Mouse (Mus musculus) inflammation-experienced regulatory T-cells, adult 6 months (primary cell): ENCODE data around the gene Arl14. TPM values are rescaled to one million over a fixed set of nuclear protein-coding genes. Genes with fewer than 3 reads are reported as not detected.
A peak's percentile ranks its signal among the peaks of the same experiment; 100 is the strongest.

Experiments used
- ATAC-seq: one replicate; pipeline ENCODE4 v1.8.0; 2017
- polyA plus RNA-seq, 3 experiments: library from polyadenylated mRNA; unstranded; fragments of 100-300 nt; shearing (Covaris generic); gene quantifications; one replicate each; pipeline ENCODE4 v1.2.1; 2017

Gene Arl14
- not detected for polyA plus RNA-seq

DNA sequence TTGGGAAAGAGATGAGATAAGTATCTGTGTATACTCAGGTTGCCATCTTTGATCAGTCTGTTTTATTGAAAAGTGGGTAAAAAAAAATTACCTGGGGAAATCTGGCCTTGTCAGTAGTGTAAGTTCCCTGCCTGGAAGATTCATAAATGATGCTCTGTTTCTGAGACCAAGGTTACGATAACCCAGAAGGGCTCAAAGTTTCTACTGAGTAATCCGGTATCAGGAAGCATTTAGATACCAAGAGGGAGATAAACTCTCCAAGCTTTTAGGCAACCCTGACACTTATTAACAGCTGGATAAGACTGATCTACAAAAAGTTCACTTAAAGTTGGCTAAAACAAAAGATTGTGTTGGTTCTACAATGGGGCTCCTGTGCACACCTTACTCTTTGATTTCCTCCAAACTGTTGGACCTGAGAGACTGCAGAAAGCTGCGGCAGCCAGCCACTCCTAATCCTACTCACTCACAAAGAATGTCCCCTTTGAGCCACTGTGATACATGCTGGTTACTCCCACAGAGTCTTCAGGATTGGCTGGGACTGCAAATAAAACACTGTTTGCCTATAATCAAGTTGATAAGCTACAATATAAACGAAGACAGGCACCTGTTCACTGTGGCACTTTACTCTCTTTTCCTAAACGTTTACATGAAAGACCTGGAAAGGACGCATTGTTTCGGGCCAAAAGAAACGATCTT lies at the start of gene Arl14:
TSS of gene Arl14 (plus strand) at position 614 of the 696 bp plus-strand sequence.
- ATAC-seq, result no peak

DNA sequence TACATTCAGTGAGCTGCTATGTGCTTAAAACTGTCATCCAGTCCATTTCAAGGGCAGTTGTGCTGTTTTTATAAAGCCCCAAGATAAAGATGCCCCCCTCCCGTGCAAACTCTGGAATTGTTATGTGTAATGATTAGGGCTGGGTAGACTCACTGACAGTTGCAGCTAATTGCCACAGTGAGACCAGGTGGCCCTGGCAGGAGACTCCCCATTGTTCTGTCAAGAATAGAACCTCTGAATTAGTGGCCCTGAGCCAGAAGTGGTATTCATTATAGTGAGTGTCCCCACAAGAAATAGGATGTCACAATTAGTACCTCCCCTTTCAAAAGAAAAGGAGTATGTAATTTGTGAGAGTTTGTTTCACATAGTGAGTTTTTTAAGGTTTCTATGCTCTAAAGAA lies 47.0 kb upstream of the Arl14 start:
- ATAC-seq, result no peak

DNA sequence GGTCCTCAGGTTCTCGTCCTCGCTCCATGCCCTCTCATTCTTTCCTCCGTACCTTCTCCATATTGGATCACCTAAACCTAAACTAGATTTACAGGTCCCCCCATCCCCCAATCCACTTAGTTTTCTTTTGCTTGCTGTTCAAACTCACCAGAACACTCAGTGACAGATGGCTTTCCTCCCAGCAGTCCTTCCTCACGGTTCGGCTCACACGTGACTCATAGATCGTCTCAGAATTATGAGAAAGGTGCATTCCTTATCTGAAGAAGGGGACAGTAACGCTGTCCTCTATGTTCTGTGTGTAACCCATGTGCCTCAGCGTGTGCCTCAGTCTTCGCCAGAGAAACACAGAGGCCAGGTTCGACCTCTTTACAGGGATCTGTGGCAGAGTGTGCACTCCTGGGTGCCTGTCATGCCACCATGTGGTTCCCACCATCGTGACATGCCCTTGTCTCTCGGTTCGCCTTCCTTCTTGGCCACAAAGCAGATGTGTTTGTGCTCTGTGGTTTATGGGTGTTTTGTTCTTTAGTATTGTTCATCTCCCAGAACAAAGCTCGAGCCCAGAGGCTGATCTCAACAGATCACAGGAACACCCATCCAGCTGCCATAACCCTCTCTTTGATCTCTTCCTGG lies 44.9 kb upstream of the Arl14 start:
- ATAC-seq, result peak; percentile 85

DNA sequence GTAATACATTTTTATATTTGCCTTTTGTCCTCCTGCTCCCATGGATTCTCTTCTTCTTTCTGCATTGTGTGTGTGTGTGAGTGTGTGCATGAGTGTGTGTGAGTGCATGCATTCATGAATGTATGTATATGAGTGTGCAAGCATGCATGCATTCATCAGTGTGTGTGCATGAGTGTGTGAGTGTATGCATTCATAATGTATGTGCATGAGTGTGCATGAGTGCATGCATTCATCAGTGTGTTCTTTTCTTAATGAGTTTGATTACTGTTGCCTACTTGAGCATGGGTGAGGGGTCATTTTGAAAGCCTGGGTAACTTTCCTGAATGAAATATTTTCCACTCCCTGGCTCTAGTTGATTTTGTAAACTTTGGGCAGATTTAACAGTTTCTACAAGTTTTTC lies 44.3 kb upstream of the Arl14 start:
- no peak for ATAC-seq

DNA sequence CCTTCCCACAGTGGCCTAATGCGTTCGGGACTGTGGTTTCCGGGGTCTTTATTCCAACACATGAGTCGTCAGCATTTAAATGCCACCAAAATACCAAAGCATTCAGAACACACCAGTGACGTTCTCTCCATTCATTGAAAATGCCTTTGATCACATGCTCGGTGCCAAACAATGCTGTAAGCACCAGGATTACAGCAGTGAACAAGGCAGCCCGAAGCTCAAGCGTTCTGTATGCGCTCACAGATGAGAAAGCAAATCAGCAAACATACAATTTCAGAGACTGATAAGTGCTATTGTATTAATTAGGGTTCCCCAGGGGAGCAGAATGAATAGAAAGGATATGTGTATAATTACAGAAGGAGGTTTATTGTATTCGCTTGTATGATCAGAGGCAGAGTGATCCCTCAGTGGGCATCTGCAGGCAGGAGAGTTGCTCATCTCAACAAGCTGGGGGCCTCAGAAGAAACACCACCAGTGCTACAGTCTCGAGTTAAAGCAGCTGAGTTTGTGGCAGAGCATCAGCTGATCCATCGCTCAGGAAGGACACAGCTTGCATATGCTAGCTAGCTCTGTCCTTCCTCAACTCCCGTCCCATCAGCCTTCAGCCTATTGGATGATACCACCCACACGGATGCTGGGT lies 43.7 kb upstream of the Arl14 start:
- ATAC-seq, result no peak

DNA sequence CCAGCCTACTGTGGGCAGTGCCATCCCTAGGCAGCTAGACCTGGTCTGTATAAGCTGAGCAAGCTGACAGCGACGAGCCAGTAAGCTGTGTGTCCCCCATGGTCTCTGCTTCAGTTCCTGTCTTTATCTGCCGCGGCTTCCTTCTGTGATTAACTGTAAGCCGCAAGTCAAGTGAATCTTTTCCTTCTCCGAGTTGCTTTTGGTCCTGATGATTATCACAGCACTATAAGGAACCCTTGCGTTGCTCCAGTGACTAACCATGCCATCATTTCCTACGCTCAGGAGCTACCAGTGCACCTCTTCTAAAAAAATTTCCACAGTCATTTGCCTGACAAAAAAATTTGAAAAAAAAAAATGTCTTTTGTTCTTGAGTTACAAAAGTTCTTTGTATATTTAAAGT lies 40.7 kb upstream of the Arl14 start:
- ATAC-seq, result no peak

DNA sequence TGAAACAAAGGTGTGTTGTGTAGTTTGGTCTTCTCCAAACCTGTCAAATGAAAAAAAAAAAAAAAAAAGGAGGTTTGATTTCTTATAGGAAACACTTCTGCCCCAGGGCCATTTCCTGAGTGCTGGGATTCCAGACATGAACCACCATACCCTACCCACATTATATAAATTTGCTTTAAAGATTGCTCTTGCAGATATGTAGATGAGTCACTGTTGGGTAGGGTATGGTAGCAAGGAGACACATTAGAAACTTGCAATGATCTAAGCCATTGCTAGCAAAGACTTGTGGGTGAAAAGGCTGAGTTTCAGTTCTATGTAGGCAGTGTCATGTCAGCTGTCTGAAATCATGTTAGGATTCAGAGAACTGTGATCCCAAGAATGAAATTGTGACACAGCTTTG lies 40.0 kb upstream of the Arl14 start:
- ATAC-seq, result no peak

DNA sequence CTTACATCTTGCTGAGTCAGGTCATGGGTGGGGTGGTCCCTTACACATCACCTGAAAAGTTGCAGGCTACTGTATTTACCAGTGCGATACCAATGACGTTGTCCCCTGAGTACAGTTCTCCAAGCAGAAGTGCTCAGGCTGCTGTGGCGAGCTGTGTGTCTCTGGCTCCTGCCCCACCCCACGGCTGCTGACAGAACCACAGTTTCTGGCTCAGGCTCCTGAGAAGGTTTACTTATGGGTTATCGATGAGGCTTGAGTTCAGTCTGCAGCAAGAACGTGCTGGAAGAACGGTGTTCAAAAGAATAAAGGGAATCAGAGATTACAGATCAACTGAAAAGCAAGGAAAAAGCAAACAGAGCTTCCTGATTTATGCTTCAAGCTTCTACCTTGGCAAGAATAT lies 37.0 kb upstream of the Arl14 start:
- no peak for ATAC-seq

DNA sequence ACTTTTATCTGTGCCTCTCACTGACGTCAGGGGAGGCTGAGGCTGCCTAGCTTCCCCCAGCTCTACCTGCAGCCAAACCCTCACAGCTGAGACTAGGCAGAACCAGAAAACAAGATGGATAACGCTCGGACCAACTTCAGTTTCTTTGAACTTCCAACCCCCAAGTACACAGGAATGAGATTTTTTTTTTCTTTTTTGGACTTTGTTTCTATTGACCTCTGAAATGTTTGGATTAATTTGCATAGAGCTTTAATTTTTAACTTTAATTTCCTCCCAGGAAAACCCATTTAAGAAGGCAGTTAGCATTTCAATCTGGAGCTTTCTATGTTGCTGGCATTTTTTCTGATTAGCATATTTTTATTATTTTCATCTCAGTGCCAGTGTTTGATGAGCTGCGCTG lies 36.2 kb upstream of the Arl14 start:
- ATAC-seq, result no peak

DNA sequence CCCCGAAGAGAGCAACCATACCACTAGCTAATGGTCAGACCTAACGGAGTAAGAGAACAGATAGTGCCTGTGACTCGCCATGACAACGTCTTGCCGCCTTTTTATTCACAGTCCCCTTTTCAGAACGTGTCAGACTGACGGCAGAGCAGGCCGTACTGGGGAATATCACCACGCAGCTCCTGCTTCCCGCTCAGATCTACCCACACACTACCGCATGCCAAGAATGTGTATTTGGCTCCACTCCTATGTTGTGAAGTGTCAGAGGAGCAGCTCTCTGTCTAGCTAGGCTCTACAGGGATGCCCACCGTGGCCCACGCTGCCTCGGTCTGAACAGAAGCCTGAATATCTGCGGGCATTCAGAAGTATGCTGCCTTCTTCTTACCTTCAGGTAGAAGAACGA lies 35.6 kb upstream of the Arl14 start:
- ATAC-seq, result no peak

DNA sequence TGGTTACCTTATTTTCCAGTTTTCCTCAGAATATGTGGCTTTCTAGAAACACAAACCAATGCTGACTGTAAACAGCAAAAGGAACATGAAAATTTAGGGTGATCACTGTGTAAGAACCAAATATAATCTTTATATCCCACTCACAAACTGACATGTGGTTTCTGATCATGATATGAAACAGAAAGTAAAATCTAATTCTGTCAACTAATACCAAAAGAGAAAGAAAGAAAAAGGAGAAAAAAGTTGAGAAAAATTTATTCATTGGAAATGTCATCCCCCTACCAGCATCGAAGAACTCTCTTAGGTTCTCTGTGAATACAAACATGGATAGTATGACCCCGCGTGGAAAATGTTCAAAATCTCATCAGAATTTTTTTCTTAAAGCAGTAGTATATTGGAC lies 29.2 kb upstream of the Arl14 start:
- no peak for ATAC-seq

DNA sequence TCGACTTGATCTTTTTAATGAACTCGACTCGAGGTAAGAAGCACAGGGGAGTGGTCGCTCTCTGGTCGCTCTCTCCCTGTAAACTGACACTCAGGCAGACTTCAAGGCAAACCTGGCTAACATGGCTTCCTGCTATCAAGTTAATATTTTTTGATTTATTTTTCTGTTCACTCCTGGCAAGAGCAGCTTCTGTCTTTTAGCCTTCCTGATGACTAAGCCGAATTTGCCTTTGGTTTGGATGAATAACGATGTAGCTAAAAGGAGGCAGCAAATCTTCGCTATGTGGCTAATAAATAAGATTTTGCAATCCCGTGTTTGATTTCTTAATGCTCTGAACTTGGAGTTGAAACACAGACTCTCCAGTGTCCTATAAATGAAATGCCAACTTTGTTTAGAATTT lies 27.7 kb upstream of the Arl14 start:
- ATAC-seq, result no peak

DNA sequence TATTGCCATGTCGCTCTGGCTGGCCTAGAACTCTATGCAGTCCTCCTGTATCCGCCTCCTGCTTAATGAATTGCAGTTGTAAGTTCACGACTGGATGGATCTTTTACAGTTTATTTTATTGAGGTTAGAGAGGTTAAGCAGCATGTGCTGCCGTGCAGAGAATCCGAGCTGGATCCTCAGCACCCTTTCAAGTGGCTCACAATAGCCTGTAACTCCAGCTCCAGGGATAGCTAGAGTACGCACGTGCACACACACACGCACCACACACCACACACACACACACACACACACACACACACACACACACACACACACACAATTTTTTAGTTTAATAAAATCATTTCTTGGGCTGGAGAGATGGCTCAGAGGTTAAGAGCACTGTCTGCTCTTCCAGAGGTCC lies 27.0 kb upstream of the Arl14 start:
- ATAC-seq, result no peak

DNA sequence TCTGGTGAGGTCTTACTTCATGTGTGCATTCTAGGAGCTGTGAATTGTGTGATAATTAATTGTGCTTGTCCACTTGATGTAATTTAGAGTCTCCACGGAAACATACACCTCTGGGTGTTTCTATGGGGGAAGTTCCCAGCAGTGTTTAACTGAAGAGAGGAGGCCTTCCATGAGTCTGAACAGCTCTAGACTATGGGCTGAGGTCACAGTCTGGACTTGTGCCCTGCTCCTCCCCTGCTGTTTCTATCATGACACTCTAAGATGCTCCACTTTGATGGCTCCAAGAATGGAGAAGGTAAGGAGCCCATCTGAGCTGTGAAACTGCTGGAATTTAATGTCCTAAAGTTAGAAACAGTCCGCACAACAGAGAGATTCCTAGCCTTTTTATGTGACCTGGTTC lies 24.1 kb upstream of the Arl14 start:
- ATAC-seq, result no peak

DNA sequence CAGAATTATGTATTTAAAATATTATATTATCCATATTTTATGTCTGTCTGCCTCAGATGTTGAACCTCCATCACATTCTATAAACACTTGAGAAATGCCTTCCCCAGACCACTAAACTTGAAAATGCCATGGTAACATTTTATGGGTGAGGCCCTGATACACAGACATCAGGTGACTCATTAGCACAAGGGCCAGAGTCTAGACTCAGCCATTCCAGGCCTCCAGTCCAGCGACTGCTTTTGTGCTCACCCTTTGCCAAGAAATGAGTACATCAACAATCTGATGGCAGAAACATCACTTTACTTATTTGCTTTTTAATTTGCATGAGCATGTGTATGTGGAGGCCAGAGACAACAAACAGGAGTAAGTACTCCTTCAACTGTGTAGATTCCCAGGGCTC lies 22.0 kb upstream of the Arl14 start:
- ATAC-seq, result no peak

DNA sequence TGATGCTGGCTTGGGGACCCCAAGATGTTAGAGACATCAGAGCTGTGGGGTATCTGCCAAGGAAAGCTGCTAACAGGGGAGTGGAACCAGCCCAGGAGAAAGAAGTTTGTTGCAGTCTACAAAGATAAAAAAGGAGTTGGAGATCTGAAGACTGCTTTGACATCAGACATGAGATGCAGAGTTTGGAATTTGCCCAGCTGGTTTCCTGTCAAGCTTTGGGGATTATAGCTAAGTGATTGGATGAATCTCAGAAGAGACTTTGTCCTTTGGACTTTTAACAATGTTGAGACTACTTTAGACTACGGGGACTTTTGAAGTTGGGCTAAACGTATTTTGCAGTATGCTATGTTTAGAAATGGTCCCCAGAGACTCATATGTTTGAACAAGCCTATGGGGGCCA lies 21.0 kb upstream of the Arl14 start:
- no peak for ATAC-seq

DNA sequence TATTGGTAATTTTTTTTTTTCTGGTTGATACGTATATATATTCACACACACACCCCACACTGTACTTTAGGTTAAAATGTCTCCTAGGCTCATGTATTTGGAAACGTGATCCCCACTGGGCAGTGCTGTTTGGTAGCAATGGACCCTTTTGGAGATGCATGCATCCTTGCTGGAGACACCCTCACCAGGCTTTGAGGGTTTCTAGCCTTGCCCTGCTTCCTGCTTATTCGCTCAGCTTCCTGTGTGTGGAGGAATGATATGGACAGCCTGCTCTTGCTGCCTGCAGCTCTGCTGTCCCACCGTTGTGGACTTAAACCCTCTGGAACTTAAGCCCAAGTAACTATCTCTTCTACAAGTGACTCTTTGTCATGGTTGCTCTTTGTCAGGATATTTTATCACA lies 19.3 kb upstream of the Arl14 start:
- ATAC-seq, result no peak

DNA sequence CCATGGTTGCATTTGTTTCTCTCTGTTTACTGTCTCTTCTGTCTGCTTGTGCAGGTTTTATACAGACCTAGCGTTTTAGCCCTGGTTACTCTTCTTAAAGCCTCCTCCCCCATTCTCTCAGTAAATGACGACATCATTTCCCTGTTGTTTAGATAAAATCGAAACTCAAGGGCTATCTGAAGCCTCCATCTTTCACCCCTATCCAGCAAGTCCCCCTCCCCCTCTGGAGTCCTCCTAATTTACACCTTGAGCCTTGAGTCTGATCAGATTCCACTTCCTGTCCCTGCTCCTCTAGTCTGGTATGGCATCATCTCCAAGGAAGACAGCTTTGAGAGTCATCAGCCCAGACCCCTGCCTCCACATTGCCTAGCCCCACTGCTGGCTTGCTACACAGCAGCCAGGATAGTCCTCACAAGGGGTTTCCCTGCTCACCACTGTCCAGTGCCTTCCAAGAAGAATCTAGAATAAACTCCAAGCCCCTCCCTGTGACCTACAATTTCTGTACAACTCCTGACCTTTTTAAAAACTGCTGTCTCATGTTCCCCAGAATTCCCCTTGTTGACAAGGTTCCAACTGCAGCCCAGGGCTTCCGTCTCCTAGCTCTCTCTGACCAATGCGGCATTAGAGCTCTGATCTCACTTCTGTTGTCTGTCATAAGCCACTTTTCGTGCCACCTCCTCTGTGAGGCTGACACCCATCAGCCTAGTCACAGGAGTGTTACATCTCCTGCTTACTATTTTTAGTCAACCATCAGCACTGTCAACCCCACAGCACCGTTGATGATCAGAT lies 16.8 kb upstream of the Arl14 start:
- peak; percentile 76 for ATAC-seq

DNA sequence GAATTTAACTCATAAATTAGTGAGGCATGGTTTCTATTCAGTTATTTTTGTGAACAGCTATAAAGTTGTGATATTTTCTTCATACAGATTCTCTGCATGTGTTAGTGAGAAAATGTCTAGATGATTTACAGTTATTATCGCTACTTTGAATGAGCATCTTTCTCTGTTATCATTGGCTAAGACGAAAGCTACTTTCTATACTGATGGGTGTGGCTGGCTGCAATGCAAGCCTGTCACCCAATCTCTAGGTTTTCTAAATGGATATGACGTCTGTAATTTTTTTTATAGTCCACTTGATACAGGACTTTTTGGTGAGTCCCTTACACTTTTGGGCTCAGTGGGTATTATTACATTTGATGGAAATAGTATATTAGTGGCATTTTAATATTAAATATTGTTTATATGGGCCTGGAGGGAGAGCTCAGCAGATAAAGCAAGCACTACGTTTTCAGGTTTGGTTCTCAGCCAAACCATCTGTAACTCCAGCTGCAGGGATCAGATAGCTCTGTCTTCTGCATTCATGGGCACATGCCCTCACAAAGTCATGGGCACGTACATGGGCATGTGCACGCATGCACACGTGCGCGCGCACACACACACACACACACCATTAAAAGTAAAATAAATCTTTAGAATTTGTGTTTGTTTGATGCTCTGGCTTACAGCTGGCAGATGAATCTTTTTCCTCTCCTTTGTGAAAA lies 15.9 kb upstream of the Arl14 start:
- ATAC-seq, result peak; percentile 13

DNA sequence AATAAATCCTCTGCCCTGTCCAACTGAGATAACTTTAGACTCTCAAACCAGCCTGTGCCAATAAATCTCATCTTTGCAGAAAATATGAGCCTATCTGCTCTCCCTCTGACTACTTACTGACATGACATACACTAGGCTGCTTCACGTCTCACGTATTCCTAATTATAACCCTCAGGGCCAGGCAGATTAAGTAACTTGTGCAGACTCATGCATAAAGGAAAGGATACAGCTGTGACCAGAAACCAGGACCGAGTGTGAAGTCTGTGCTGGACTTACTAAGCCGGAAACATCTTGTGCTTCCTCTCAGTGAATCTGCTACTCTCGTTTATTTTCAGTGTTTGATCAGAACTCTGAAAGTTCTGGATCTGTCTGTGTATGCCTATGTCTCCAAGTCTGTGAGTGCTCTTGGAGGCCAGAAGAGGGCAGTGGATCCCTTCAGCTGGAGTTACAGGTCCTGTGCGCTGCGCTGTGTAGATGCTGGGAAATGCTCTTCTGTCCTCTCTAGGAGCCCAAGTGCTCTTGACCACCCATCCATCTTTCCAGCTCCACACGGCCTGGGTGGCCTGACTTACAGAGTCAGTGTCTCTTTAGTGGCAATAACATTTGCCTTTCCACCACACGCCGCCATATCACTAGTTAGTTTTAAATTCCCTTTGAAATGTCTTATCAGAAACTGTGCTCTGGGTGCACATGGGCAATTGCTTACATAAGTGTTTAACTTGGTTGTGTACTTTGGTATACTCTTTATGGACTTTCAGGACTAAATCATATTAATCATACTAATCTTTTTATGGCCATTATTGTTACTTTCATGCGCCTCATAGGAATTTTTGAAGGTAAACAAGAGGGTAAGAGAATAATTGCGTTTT lies 13.5 kb upstream of the Arl14 start:
- ATAC-seq, result no peak

DNA sequence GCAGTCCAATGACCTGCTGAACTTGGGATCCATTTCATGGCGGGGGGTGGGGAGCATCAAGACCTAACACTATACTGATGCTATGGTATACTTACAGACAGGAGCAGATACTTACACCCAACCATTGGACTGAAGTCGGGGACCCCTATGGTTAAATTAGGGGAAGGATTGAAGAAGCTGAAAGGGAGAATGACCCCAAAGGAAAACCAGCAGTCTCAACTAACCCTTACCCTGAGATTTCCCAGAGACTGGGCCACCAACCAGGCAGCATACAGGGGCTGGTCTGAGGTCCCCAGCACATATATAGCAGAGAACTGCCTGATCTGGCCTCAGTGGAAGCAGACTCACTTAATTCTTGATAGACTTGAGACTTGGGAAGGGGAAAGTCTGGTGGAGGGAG lies 10.0 kb upstream of the Arl14 start:
- no peak for ATAC-seq

DNA sequence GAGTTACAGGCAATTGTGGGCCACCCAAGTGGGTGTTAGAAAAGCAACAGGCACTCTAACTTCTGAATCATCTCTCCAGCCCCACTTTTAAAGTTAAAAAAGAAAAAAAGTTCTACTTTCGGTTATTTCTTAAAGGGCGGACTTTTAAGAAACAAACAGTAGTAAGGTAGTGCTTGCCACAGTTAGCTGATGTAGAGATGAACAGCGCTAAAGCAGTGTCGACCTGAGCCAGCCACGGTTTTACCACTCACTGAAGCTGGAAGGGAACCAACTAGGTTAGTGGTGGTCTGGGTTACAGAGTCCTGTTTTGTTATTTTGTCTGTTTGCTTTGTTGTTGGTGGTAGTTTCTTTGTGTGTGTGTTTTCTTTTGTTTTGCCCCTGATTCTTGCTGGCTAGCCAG lies 8.8 kb upstream of the Arl14 start:
- peak; percentile 60 for ATAC-seq
